Mouse (Mus musculus): ENCODE measurements around the gene Pkp4. TPM values are rescaled to one million over a fixed set of nuclear protein-coding genes. Genes with fewer than 3 reads are reported as not detected.
"Not testable (repeated sequence)": the region's sequence is repeated elsewhere in the genome, so short reads cannot be mapped to it uniquely, and the experiment has no call there.

Gene Pkp4
- polyA plus RNA-seq, 1 experiment from 2014 or later, result 28.2 TPM

DNA sequence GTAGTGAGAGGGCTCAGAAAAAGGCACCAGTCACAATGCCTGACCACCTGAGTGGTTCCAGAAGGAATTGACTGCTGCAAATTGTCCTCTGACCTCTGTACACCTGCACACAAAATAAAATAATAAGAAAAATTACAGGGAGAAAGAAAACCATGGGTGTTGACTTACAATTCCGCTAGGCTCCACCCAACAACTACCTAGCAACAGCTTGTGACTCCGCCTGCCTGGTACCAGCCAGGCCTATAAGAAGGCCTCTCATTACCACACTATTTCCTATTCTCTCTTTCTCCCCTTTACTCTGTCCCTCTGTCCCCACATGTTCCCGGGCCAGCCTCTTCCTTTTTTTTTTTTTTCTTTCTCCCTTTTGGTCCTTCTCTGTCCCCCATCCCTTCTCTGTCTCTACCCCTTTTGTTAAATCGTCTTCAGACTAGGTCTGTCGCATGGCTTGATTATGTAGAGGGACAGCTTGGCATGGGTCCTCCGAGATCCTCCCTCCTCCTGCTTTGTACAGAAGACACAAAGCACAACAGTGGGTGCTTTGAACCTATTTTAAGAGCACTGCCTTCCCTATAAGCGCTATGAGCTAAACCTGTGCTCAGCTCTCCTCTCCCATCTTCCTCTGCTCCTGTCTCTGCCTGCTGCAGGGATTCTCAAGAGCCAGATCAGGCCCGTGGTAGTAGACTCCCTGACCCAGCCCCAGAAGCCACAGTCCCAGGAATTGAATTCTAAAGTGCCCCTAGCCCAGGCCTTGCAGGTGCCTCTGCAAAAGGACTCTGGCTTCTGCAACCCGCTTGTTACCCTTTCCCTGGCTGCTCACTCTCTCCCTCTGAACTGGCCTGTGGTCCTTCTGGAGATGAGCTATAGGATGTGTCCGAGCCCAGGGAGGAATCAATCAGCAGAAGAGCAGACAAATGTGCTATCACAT, 223.5 kb downstream of the Pkp4 start:
- Histone ChIP-seq H3K4me1 (replicated peaks; ENCODE audit: control insufficient read depth, insufficient read depth, low read length) (no peaks in the 10 kb centered on the region), H3K4me2 (ENCODE audit: low read depth, low read length) (no peak overlapping the region), H3K36me3 (ENCODE audit: control insufficient read depth, insufficient read depth, low read length) (no peaks in the 10 kb centered on the region), H3K27me3 (ENCODE audit: control insufficient read depth, insufficient read depth, low read depth, low read length) (no peaks in the 10 kb centered on the region), H3K9ac (ENCODE audit: low read length) (no peak overlapping the region), H3K4me3 (ENCODE audit: low read length) (no peak overlapping the region), H3K9me3 (ENCODE audit: control insufficient read depth, low read length) (no peaks in the 10 kb centered on the region), H3K27ac (ENCODE audit: low read length) (no peak overlapping the region)
- no peak for ATAC-seq (ENCODE audit: low read depth)
- 77% methylated on average over 10 of the region's 10 CpGs for WGBS

DNA sequence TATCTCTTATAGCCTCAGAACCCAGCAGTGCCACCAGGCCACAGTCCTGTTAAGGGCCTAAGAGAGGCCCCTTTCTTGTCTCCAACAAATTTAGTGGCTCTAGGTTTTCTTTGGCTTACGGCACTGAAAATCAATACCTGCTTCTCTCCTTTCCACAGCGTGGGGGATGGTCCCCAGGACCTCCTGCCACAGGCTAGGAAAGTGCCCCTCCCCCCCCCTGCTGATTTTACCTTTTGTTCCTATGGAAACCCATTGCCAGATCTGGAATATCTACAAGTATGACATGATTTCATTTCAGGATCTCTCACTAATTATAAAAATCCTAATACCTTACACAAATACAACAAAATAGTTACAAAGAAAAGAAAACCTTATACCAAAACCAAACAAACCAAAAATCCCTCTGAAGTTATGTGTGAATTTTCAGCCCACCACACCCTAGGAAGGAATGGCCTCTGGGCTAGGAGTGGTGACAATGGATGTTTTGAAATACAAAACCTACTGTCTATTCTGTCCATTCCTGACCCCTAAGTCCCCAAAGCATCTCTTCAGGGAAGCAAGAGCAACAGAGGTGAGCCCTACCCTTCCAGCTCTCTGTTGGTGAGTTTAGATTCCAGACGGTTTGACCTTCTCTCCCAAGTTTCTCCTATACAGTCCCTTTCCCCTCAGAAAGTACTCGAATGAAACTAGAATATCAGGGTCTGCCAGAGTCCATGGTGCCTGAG, 224.7 kb downstream of the Pkp4 start:
- ATAC-seq (ENCODE audit: low read depth), result no peak
- no peaks in the 10 kb centered on the region for H3K27me3 ChIP-seq (ENCODE audit: control insufficient read depth, insufficient read depth, low read depth, low read length)
- H3K9me3 ChIP-seq (ENCODE audit: control insufficient read depth, low read length), result no peaks in the 10 kb centered on the region
- H3K4me3 ChIP-seq (ENCODE audit: low read length), result no peak overlapping the region
- H3K27ac ChIP-seq (ENCODE audit: low read length), result no peak overlapping the region
- H3K4me2 ChIP-seq (ENCODE audit: low read depth, low read length), result no peak overlapping the region
- no peaks in the 10 kb centered on the region for H3K4me1 ChIP-seq (replicated peaks; ENCODE audit: control insufficient read depth, insufficient read depth, low read length)
- H3K9ac ChIP-seq (ENCODE audit: low read length), result no peak overlapping the region
- 57% methylated on average over 4 of the region's 4 CpGs for WGBS
- no peaks in the 10 kb centered on the region for H3K36me3 ChIP-seq (ENCODE audit: control insufficient read depth, insufficient read depth, low read length)

DNA sequence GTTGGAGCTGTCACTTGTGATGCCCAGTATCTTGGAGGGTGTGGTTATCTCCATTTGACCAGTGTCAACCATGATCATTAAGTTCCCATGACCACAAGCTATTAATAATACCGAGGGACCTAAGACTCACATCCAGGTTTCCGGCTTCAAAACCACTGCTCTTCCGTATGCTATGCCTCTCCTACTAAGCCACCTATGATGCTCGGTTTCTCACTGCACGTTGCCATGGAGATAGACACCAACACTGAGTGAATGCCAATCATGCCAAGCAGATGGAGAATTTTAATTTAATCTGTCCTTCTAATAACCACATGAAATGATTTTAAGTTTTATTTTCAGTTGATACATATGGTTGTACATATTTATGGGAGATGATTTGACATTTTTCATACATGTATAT, 229.3 kb downstream of the Pkp4 start:
- Histone ChIP-seq H3K4me1 (replicated peaks; ENCODE audit: control insufficient read depth, insufficient read depth, low read length) (no peaks in the 10 kb centered on the region), H3K4me2 (ENCODE audit: low read depth, low read length) (no peak overlapping the region), H3K9ac (ENCODE audit: low read length) (no peak overlapping the region), H3K27ac (ENCODE audit: low read length) (no peak overlapping the region), H3K27me3 (ENCODE audit: control insufficient read depth, insufficient read depth, low read depth, low read length) (no peaks in the 10 kb centered on the region), H3K36me3 (ENCODE audit: control insufficient read depth, insufficient read depth, low read length) (no peaks in the 10 kb centered on the region), H3K4me3 (ENCODE audit: low read length) (no peak overlapping the region), H3K9me3 (ENCODE audit: control insufficient read depth, low read length) (no peaks in the 10 kb centered on the region)
- 82% methylated on average over 5 of the region's 5 CpGs for WGBS
- no peak for ATAC-seq (ENCODE audit: low read depth)

DNA sequence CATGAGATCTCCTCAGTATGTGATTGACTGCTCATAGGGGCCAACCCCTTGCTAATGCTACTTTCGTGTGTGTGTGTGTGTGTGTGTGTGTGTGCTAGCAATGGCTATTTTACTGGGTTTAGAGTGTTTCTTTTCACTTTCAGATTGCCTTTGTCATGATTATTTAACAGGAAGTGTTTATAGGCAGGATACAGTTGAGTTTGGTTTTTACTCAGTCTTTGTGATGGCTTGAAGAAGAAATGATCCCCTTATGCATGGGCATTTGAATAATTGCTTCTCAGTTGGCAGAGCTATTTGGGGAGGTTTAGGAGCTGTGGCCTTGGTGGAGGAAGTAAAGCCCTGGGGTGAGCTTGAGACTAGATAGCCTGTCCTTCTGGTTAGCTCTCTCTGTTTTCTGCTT, 232.5 kb downstream of the Pkp4 start:
- Histone ChIP-seq H3K27me3 (ENCODE audit: control insufficient read depth, insufficient read depth, low read depth, low read length) (no peaks in the 10 kb centered on the region), H3K9me3 (ENCODE audit: control insufficient read depth, low read length) (no peaks in the 10 kb centered on the region)

DNA sequence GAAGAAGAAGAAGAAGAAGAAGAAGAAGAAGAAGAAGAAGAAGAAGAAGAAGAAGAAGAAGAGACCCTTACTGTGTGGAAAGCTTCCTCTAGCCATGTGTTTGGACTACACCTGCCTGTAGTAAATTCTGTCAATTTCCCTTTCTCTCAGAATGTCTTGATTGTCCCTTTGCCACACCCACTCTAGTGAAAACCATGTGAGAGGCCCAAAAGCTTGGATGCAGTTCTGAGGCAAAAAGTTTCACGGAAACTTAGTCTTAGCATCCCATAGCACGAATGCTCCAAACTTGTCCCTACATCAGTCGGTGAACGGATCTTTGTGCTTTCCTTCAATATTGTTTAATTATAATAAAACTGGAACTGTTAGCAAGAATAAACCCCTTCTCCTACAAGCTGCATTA, 234.0 kb downstream of the Pkp4 start:
- ATAC-seq (ENCODE audit: low read depth), result no peak
- H3K4me3 ChIP-seq (ENCODE audit: low read length), result no peak overlapping the region
- WGBS, result 92% methylated on average over 4 of the region's 4 CpGs
- H3K9ac ChIP-seq (ENCODE audit: low read length), result no peak overlapping the region
- no peaks in the 10 kb centered on the region for H3K36me3 ChIP-seq (ENCODE audit: control insufficient read depth, insufficient read depth, low read length)
- no peak overlapping the region for H3K27ac ChIP-seq (ENCODE audit: low read length)
- no peaks in the 10 kb centered on the region for H3K4me1 ChIP-seq (replicated peaks; ENCODE audit: control insufficient read depth, insufficient read depth, low read length)
- no peak overlapping the region for H3K4me2 ChIP-seq (ENCODE audit: low read depth, low read length)
- H3K9me3 ChIP-seq (ENCODE audit: control insufficient read depth, low read length), result no peaks in the 10 kb centered on the region
- H3K27me3 ChIP-seq (ENCODE audit: control insufficient read depth, insufficient read depth, low read depth, low read length), result no peaks in the 10 kb centered on the region

More for the DNA sequence above, 232.5 kb downstream of the Pkp4 start:
- H3K4me2 ChIP-seq (ENCODE audit: low read depth, low read length), result no peak overlapping the region
- no peaks in the 10 kb centered on the region for H3K4me1 ChIP-seq (replicated peaks; ENCODE audit: control insufficient read depth, insufficient read depth, low read length)
- H3K9ac ChIP-seq (ENCODE audit: low read length), result no peak overlapping the region
- no peaks in the 10 kb centered on the region for H3K36me3 ChIP-seq (ENCODE audit: control insufficient read depth, insufficient read depth, low read length)
- ATAC-seq (ENCODE audit: low read depth), result no peak
- no peak overlapping the region for H3K27ac ChIP-seq (ENCODE audit: low read length)
- 65% methylated on average over 1 of the region's 1 CpGs for WGBS
- H3K4me3 ChIP-seq (ENCODE audit: low read length), result no peak overlapping the region

DNA sequence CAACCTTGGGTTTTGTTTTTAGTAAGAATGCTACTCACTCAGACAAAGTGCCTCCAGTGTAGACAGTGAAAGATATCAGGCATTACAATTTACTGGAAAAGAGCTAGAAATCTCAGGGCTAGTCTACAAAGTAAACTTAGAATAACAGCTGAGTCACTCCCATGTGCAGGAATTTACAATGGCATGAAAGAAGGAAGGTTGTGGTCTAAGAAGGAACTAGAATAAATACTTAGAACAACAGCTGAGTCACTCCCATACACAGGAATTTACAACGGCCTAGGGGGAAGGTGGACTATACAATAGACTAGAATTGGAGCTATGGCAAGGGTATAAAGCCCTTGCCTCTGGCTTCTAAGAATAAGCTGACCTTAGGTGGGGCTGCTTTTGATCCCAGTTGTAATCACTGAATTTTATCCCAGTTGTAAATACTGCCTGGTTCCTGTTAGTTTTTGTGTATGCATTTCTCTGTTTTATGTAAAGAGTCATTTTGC, 234.6 kb downstream of the Pkp4 start:
- not testable (repeated sequence) for H3K4me3 ChIP-seq (ENCODE audit: low read length); H3K27me3 ChIP-seq (ENCODE audit: control insufficient read depth, insufficient read depth, low read depth, low read length); H3K9me3 ChIP-seq (ENCODE audit: control insufficient read depth, low read length); ATAC-seq (ENCODE audit: low read depth); H3K4me2 ChIP-seq (ENCODE audit: low read depth, low read length); H3K36me3 ChIP-seq (ENCODE audit: control insufficient read depth, insufficient read depth, low read length); H3K4me1 ChIP-seq (replicated peaks; ENCODE audit: control insufficient read depth, insufficient read depth, low read length); H3K27ac ChIP-seq (ENCODE audit: low read length); H3K9ac ChIP-seq (ENCODE audit: low read length)
- 63% methylated on average over 1 of the region's 1 CpGs for WGBS

DNA sequence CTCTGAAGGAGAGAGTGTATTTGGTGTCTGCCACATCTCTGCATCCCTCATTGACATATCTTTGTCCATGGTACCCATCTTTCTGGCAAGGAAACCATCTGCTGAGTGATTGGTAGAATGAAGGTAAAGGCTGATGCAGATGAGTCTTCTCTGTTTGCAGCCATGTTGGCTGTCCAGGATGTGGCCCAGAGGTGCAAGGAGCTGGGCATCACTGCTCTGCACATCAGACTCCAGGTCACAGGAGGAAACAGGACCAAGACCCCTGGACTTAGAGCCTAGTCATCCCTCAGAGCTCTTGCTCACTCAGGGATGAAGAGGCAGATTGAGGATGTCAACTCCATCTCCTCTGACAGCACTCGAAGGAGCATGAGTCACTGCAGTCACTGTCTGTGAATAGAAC, 235.9 kb downstream of the Pkp4 start:
- no peak overlapping the region for H3K4me2 ChIP-seq (ENCODE audit: low read depth, low read length)
- ATAC-seq (ENCODE audit: low read depth), result no peak
- H3K27ac ChIP-seq (ENCODE audit: low read length), result no peak overlapping the region
- no peak overlapping the region for H3K9ac ChIP-seq (ENCODE audit: low read length)
- no peaks in the 10 kb centered on the region for H3K9me3 ChIP-seq (ENCODE audit: control insufficient read depth, low read length)
- no peaks in the 10 kb centered on the region for H3K36me3 ChIP-seq (ENCODE audit: control insufficient read depth, insufficient read depth, low read length)
- H3K4me3 ChIP-seq (ENCODE audit: low read length), result no peak overlapping the region
- no peaks in the 10 kb centered on the region for H3K4me1 ChIP-seq (replicated peaks; ENCODE audit: control insufficient read depth, insufficient read depth, low read length)
- H3K27me3 ChIP-seq (ENCODE audit: control insufficient read depth, insufficient read depth, low read depth, low read length), result no peaks in the 10 kb centered on the region
- 67% methylated on average over 1 of the region's 1 CpGs for WGBS

DNA sequence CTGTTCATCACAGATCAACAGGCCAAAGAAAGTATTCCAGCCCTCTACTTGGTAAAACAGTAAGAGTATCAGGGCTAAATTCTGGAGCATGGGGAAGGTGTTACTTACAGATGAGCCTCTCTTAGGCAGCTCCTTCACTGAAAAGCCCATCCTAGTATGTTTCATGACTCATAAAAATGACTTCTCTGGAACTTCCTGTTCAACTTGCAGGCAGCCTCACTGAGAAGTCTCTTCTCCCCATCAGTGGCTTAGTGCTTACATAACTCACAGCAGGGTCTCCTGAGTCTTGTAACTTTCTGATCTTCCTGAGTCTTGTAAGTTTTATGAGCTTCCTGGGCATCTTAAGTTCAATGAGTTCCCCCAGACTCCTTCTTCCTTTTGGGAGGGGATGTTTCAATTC, 236.9 kb downstream of the Pkp4 start:
- Histone ChIP-seq H3K27ac (ENCODE audit: low read length) (no peak overlapping the region), H3K9me3 (ENCODE audit: control insufficient read depth, low read length) (no peaks in the 10 kb centered on the region), H3K9ac (ENCODE audit: low read length) (no peak overlapping the region), H3K27me3 (ENCODE audit: control insufficient read depth, insufficient read depth, low read depth, low read length) (no peaks in the 10 kb centered on the region), H3K4me2 (ENCODE audit: low read depth, low read length) (no peak overlapping the region), H3K4me3 (ENCODE audit: low read length) (no peak overlapping the region), H3K4me1 (replicated peaks; ENCODE audit: control insufficient read depth, insufficient read depth, low read length) (no peaks in the 10 kb centered on the region), H3K36me3 (ENCODE audit: control insufficient read depth, insufficient read depth, low read length) (no peaks in the 10 kb centered on the region)
- no peak for ATAC-seq (ENCODE audit: low read depth)

DNA sequence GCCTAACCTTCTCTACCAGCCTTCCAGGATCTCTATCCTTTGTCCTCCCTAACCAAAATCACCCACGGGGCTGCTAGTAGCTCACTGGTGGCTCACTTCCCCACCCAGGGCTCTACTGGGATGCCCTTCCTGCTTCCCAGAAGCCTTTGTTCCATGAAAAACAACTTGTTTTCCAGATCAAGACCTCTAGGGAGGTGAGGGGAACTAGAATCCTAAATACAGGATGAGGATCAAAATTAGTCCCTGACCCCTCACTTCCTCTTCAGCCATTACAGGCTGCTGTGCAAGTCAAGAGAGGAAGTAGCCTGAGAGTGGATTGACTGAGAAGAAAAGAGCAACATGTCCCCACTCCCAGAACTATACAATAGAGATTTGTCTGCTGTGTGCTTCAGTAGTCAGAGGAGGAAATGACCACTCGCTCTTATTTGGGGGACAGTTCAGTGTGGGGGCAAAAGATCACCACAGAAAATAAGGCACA, 240.3 kb downstream of the Pkp4 start:
- Histone ChIP-seq H3K9ac (ENCODE audit: low read length) (no peak overlapping the region), H3K4me3 (ENCODE audit: low read length) (no peak overlapping the region), H3K9me3 (ENCODE audit: control insufficient read depth, low read length) (no peaks in the 10 kb centered on the region), H3K4me1 (replicated peaks; ENCODE audit: control insufficient read depth, insufficient read depth, low read length) (no peaks in the 10 kb centered on the region), H3K4me2 (ENCODE audit: low read depth, low read length) (no peak overlapping the region), H3K36me3 (ENCODE audit: control insufficient read depth, insufficient read depth, low read length) (no peaks in the 10 kb centered on the region), H3K27me3 (ENCODE audit: control insufficient read depth, insufficient read depth, low read depth, low read length) (no peaks in the 10 kb centered on the region), H3K27ac (ENCODE audit: low read length) (peak overlapping the region; percentile 70)
- ATAC-seq (ENCODE audit: low read depth), result peak; percentile 78
- 46% methylated on average over 2 of the region's 2 CpGs for WGBS

Data from lung, embryonic 16.5 days (tissue).